Mouse (Mus musculus) stomach, embryonic 16.5 days (tissue): ENCODE results near the gene Twf2. TPM values are rescaled to one million over a fixed set of nuclear protein-coding genes. Genes with fewer than 3 reads are reported as not detected.
A peak's percentile ranks its signal among the peaks of the same experiment; 100 is the strongest.

ENCODE experiments used
- ATAC-seq: fragments of 200-750 bp; cut with Nextera tagmentation; 2 replicates; pipeline ENCODE4 v1.8.0; 2017; ENCODE audit warnings: moderate number of reproducible peaks, moderate TSS enrichment; ENCODE audit not compliant: insufficient read depth, low FRiP score
- H3K27ac ChIP-seq: fragments of 300-500 bp; sonication (generic); 2 replicates; pipeline ENCODE4 v1.5.1; 2014; ENCODE audit warnings: low read length
- H3K27me3 ChIP-seq: fragments of 300-500 bp; sonication (generic); 2 replicates; pipeline ENCODE4 v1.6.1; 2014; ENCODE audit warnings: low read length, control low read depth, mixed read lengths; ENCODE audit not compliant: control insufficient read depth, insufficient read depth
- H3K36me3 ChIP-seq: fragments of 300-500 bp; sonication (generic); 2 replicates; pipeline ENCODE4 v1.6.1; 2014; ENCODE audit warnings: low read length; ENCODE audit not compliant: control insufficient read depth, insufficient read depth
- H3K4me1 ChIP-seq: fragments of 300-500 bp; sonication (generic); 2 replicates; pipeline ENCODE4 v1.6.1; 2014; ENCODE audit warnings: low read length, control low read depth, mixed read lengths; ENCODE audit not compliant: control insufficient read depth, insufficient read depth
- H3K4me2 ChIP-seq: fragments of 300-500 bp; sonication (generic); 2 replicates; pipeline ENCODE4 v1.6.1; 2014; ENCODE audit warnings: low read depth, low read length, mixed read lengths
- H3K4me3 ChIP-seq: fragments of 300-500 bp; sonication (generic); replicated peaks from 2 replicates; pipeline ENCODE4 v1.5.1; 2014; ENCODE audit warnings: mild to moderate bottlenecking, low read length
- H3K9ac ChIP-seq: fragments of 300-500 bp; sonication (generic); 2 replicates; pipeline ENCODE4 v1.6.1; 2014; ENCODE audit warnings: low read length
- H3K9me3 ChIP-seq: fragments of 300-500 bp; sonication (generic); replicated peaks from 2 replicates; pipeline ENCODE4 v1.6.1; 2016; ENCODE audit warnings: low read length, control low read depth; ENCODE audit not compliant: control insufficient read depth
- WGBS: fragments of 180-500 bp; shearing (Covaris S2); extraction: QIAGEN DNeasy Blood & Tissue Kit; methylation state at CpG from one replicate; pipeline ENCODE4 v1.1.7; 2014; 5-methylcytosine and 5-hydroxymethylcytosine counted together
- polyA plus RNA-seq: library from polyadenylated mRNA; unstranded; fragments of >200 nt; fragmentation: Nextera tagmentation; extraction: Ambion mirVana; gene quantifications from 2 replicates; pipeline ENCODE4 v1.2.1, GENCODE M21; 2015

The Twf2 gene
- polyA plus RNA-seq, 1 experiment from 2014 or later: 57.8 TPM

DNA sequence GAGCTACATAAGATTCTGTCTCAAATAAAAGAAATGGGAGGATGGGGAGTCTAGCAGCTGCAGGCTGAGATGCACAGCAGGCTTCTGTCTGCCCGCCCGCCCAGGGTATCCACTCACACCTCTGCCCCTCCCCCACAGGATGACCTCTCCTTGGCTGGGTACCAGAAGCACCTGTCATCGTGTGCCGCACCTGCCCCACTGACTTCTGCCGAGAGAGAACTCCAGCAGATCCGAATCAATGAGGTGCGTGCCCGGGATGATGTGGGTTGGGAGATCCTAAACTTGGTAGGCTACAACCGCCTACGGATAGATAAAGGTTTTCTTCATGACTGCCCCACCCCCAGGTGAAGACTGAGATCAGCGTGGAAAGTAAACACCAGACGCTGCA is 9.7 kb downstream of the Twf2 start:
- no peak overlapping the region for H3K27ac ChIP-seq
- peaks cover 10% of the 10 kb centered on the region; the same call in 1 of the 2 replicates for H3K36me3 ChIP-seq
- no peak for ATAC-seq

DNA sequence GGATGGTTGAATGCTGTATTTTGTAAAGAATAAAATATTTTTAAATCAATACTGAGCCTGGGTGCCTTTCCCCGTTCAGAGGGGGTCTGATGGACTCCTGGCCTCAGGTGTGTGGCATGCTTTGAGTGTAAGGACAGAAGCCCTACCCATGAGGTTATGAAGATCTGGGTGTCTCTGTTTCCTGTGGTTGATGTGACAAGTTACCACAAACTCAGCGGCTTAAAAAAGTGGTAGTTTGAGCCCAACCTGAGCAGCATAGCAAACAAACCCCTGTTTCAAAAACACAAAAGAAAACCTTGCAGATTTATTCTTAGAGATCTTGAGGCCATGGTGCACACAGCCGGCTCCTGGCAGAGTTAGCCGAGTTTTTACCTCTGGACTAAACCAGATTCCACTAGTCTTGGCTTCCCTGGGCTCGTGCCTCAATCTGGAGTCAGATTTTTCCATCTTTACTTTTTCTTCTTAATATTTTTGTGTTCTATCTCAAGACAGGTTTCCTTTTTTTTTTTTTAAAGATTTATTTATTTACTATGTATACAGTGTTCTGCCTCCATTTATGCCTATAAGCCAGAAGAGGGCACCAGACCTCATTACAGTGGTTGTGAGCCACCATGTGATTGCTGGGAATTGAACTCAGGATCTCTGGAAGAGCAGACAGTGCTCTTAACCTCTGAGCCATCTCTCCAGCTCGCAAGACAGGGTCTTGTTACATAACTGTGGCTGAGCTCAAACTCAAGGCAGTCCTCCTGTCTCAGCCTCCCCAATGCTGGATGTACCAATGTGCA is 12.6 kb downstream of the Twf2 start:
- Histone ChIP-seq H3K4me3 (no peak overlapping the region), H3K27me3 (no peaks in the 10 kb centered on the region), H3K9ac (no peak overlapping the region), H3K27ac (no peak overlapping the region), H3K36me3 (peaks cover 10% of the 10 kb centered on the region; the same call in 1 of the 2 replicates), H3K4me2 (no peak overlapping the region), H3K4me1 (peaks cover 7% of the 10 kb centered on the region; the same call in 1 of the 2 replicates), H3K9me3 (no peaks in the 10 kb centered on the region)
- ATAC-seq: no peak
- 81% methylated on average over 6 of the region's 6 CpGs for WGBS

More for the DNA sequence above, 9.7 kb downstream of the Twf2 start:
- WGBS: 70% methylated on average over 12 of the region's 12 CpGs
- H3K4me1 ChIP-seq: peaks cover 7% of the 10 kb centered on the region; the same call in 1 of the 2 replicates
- no peaks in the 10 kb centered on the region for H3K9me3 ChIP-seq
- peak overlapping the region; percentile 27 for H3K9ac ChIP-seq
- H3K4me3 ChIP-seq: no peak overlapping the region
- H3K4me2 ChIP-seq: no peak overlapping the region
- no peaks in the 10 kb centered on the region for H3K27me3 ChIP-seq

DNA sequence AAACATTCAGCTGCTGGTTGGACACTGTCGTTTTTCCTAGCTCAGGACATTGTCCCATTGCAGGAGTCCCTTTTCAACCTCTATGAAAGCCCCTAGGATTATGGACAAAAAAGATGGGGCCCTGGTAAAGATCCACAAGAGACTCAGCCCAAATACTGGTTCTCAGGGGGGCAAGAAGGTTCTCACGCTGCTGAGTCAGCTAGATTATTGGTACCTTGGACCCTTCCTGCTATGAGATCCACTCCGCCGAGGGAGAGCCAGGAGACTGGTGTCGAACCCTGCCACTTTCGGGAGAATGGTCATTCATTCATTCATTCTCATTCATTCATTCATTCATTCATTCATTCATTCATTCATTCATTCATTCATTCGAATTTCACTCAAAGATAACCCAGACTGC is 14.1 kb downstream of the Twf2 start:
- 85% methylated on average over 7 of the region's 7 CpGs for WGBS
- no peaks in the 10 kb centered on the region for H3K9me3 ChIP-seq

DNA sequence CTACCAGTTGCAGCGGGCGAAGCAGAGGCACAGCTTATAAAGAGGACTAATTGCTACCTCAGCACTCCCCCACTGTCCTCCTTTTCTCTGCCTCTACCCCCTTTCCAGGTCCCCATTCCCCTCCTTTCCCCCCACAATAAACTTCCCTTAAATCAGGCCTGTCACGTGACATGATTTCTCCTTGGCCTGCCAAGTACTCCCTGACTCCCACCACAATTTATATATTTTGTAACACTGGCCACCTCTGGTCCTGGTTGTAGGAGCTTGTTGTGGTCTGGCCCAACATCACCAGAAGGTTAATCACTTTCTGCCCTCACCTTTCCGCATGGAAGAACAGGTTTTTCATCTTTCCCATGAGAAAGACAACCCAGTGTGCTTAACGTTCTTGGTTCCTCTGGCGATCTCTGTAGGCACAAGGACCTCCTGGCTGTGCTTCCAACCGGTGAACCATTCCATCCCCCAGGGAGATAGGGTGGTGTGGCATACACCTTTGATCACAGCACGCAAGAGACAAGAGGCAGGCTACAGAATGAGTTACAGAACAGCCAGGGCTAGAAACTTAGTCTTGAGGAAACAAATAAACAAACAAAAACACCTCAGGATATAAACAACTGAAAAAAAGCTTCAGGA is 18.1 kb downstream of the Twf2 start:
- 62% methylated on average over 8 of the region's 8 CpGs for WGBS
- Histone ChIP-seq H3K27me3 (0 out of 2 replicates have a peak, but pooled peaks cover 6% of the 10 kb centered on the region), H3K36me3 (no peaks in the 10 kb centered on the region), H3K4me2 (no peak overlapping the region), H3K27ac (no peak overlapping the region), H3K9ac (no peak overlapping the region), H3K9me3 (no peaks in the 10 kb centered on the region), H3K4me3 (no peak overlapping the region), H3K4me1 (peaks cover 5% of the 10 kb centered on the region; the same call in 1 of the 2 replicates)
- ATAC-seq: no peak

More for the DNA sequence above, 14.1 kb downstream of the Twf2 start:
- no peak overlapping the region for H3K4me3 ChIP-seq
- 0 out of 2 replicates have a peak, but pooled peaks cover 4% of the 10 kb centered on the region for H3K4me1 ChIP-seq
- H3K36me3 ChIP-seq: peaks cover 10% of the 10 kb centered on the region; the same call in 1 of the 2 replicates
- H3K9ac ChIP-seq: no peak overlapping the region
- no peak for ATAC-seq
- no peak overlapping the region for H3K27ac ChIP-seq
- no peaks in the 10 kb centered on the region for H3K27me3 ChIP-seq
- no peak overlapping the region for H3K4me2 ChIP-seq

DNA sequence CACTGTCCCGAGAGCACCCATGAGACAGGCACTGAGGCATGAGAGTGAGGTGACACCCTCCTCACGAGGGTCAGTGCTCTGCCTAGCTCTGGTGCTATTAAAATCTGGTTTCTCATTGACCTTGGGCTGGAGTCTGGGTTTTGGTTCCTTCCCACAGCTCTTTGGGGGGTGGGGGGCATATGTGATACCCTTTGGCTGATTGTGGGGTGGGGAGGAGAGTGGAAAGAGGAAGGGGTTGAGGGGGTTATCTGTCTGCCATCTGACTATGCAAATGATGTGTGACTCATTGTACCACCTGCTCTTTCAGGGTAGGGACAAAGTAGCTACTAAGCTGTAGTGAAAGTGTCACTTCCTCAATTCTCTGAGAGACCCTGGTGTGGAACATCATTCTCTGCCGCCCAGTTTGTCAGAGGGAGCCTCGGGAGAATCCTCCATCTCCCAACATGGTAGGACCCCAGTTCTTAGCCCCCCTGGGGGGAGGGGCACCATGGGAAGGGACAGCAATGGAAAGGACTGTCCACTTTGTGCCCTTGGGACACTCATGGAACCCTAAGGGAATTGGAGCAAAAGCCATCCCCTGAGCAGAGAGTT is 19.4 kb downstream of the Twf2 start, which contains the start of gene Tlr9:
Tlr9 (plus strand) TSS at position 338 of the 591 bp plus-strand sequence.
- no peak within 1 kb of the TSS for H3K27ac ChIP-seq
- no peak within 1 kb of the TSS for H3K4me3 ChIP-seq
- H3K4me2 ChIP-seq: no peak within 1 kb of the TSS
- H3K9ac ChIP-seq: no peak within 1 kb of the TSS
- H3K4me1 ChIP-seq: peaks cover 14% of the 10 kb centered on the region; the same call in 1 of the 2 replicates
- ATAC-seq: no peak
- 0 out of 2 replicates have a peak, but pooled peaks cover 6% of the 10 kb centered on the region for H3K27me3 ChIP-seq
- H3K36me3 ChIP-seq: no peaks in the 10 kb centered on the region
- WGBS: 67% methylated on average over 4 of the region's 4 CpGs
- no peaks in the 10 kb centered on the region for H3K9me3 ChIP-seq

DNA sequence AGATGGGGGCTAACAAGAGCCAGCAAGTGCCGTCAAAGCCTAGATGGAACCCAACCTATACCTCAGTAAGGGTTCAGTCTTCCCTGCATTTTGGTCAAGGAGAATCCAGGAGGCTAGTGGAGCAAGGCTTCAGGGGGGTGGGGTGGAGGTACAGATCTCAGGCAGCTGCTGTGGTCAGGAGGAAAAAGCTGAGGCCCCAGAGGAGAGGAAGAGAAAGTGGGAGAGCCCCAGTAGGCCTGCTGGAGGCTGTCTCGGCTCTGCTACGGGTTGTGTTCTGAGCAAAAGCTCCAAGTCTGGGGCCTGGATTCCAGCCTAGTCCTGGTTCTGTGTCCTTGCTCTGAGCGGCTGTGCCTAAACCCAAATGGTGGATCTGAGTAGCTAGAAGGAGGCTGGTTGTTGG is 20.1 kb downstream of the Twf2 start:
- H3K9me3 ChIP-seq: no peaks in the 10 kb centered on the region
- no peak overlapping the region for H3K4me3 ChIP-seq
- no peak for ATAC-seq
- no peak overlapping the region for H3K9ac ChIP-seq
- H3K27me3 ChIP-seq: 0 out of 2 replicates have a peak, but pooled peaks cover 6% of the 10 kb centered on the region
- 89% methylated on average over 4 of the region's 4 CpGs for WGBS
- no peaks in the 10 kb centered on the region for H3K36me3 ChIP-seq
- H3K4me2 ChIP-seq: no peak overlapping the region
- H3K27ac ChIP-seq: no peak overlapping the region
- H3K4me1 ChIP-seq: peaks cover 14% of the 10 kb centered on the region; the same call in 1 of the 2 replicates

DNA sequence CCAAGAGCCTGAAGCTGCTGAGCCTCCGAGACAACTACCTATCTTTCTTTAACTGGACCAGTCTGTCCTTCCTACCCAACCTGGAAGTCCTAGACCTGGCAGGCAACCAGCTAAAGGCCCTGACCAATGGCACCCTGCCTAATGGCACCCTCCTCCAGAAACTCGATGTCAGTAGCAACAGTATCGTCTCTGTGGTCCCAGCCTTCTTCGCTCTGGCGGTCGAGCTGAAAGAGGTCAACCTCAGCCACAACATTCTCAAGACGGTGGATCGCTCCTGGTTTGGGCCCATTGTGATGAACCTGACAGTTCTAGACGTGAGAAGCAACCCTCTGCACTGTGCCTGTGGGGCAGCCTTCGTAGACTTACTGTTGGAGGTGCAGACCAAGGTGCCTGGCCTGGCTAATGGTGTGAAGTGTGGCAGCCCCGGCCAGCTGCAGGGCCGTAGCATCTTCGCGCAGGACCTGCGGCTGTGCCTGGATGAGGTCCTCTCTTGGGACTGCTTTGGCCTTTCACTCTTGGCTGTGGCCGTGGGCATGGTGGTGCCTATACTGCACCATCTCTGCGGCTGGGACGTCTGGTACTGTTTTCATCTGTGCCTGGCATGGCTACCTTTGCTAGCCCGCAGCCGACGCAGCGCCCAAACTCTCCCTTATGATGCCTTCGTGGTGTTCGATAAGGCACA is 22.7 kb downstream of the Twf2 start:
- Histone ChIP-seq H3K4me2 (peak overlapping the region; percentile 54), H3K27me3 (0 out of 2 replicates have a peak, but pooled peaks cover 6% of the 10 kb centered on the region), H3K4me1 (peaks cover 14% of the 10 kb centered on the region; the same call in 1 of the 2 replicates), H3K27ac (peak overlapping the region; percentile 47), H3K4me3 (peak overlapping the region; percentile 30), H3K36me3 (no peaks in the 10 kb centered on the region), H3K9ac (peak overlapping the region; percentile 62), H3K9me3 (no peaks in the 10 kb centered on the region)
- WGBS: 61% methylated on average over 24 of the region's 24 CpGs
- ATAC-seq: no peak

DNA sequence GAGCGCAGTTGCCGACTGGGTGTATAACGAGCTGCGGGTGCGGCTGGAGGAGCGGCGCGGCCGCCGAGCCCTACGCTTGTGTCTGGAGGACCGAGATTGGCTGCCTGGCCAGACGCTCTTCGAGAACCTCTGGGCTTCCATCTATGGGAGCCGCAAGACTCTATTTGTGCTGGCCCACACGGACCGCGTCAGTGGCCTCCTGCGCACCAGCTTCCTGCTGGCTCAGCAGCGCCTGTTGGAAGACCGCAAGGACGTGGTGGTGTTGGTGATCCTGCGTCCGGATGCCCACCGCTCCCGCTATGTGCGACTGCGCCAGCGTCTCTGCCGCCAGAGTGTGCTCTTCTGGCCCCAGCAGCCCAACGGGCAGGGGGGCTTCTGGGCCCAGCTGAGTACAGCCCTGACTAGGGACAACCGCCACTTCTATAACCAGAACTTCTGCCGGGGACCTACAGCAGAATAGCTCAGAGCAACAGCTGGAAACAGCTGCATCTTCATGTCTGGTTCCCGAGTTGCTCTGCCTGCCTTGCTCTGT is 23.3 kb downstream of the Twf2 start:
- no peaks in the 10 kb centered on the region for H3K36me3 ChIP-seq
- peak overlapping the region; percentile 62 for H3K9ac ChIP-seq
- peak overlapping the region; percentile 54 for H3K4me2 ChIP-seq
- 0 out of 2 replicates have a peak, but pooled peaks cover 6% of the 10 kb centered on the region for H3K27me3 ChIP-seq
- no peaks in the 10 kb centered on the region for H3K9me3 ChIP-seq
- peak overlapping the region; percentile 30 for H3K4me3 ChIP-seq
- peaks cover 14% of the 10 kb centered on the region; the same call in 1 of the 2 replicates for H3K4me1 ChIP-seq
- ATAC-seq: peak; percentile 75
- 5% methylated on average over 34 of the region's 34 CpGs for WGBS
- peak overlapping the region; percentile 47 for H3K27ac ChIP-seq
